Mouse (Mus musculus) adrenal gland, adult 8-10 months (tissue): ENCODE measurements around the gene Gosr2. TPM values are rescaled to one million over a fixed set of nuclear protein-coding genes. Genes with fewer than 3 reads are reported as not detected.
A peak's percentile ranks its signal among the peaks of the same experiment; 100 is the strongest.

ENCODE experiments used
- DNase-seq: peaks from one replicate; pipeline ENCODE4 v3.0.0; 2022
- total RNA-seq, 4 experiments: library from RNA; stranded (reverse); gene quantifications; 2 replicates each; pipeline ENCODE4 v1.2.4; 2022

Gosr2 gene
- 100 to 1,000 TPM in 2 of 4 experiments, 10 to 100 TPM in 2; 93.8 to 114 (median 103) TPM for total RNA-seq

DNA sequence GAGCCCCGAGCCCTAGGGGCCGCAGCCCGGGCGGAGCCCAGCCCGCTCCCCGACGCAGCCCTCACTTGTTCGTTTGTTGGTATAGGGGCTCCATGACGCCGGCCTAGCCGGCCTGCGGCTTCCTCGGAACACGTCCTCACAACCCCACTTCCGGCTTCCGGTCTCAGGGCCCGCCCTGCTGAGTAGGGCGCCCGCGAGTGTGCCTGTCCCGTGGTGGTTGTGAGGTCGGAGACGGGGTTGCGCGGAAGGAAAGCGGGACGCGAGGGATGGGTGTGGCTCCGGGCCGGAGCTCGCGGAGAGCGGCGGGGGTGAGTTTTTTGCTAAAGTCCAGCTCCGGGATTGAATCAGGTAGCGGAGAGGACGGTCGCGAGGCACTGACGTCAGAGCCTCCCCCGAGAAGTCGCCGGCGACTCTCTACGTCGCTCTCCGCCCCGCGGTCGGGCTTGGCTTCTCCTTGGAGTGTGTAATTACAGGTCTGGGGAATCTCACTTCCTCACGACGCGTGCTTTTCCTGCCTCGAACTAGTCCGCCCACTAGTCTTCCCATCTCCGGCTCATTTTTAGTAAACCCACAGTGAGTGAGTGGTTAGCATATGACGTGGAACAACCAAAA, at the start of gene Gosr2:
Gene Gosr2 (minus strand): TSS at position 334 of the 612 bp plus-strand sequence.
- peak; percentile 86 for DNase-seq

DNA sequence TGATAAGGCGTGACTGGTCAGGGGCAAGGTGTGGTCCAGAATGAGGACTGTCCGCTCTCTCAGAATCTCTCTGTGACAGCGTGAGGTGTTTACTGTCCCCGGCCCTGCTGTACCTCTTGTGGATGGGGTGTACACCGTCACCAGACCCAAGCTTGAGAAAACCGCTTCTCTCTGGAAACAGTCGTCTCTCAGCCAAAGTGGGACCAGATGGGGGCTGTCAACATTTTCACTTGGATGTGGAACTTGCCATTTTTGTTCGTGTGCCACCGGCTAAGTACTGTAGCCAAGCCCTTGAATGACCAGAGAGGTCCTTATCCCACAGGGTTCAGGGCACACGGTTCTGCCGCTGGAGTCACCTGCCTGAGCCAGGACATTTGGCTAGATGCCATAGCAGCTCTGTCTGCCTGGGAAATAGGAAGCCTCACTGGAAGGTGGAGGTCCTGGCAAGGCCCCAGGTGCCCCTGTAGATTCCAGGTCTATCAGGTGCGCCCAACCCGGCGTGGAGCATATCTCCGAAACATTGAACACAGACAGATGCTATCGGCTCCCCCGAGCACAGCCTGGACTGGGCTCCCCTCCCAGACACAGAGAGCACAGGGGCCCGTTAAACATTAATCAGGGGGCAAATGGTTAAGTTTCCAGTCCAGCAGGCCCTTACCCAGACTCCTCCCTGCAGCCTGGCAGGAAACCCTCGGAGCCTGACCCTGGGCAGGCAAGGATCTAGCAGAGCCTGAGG, 37.5 kb upstream of the Gosr2 start:
- no peak for DNase-seq

DNA sequence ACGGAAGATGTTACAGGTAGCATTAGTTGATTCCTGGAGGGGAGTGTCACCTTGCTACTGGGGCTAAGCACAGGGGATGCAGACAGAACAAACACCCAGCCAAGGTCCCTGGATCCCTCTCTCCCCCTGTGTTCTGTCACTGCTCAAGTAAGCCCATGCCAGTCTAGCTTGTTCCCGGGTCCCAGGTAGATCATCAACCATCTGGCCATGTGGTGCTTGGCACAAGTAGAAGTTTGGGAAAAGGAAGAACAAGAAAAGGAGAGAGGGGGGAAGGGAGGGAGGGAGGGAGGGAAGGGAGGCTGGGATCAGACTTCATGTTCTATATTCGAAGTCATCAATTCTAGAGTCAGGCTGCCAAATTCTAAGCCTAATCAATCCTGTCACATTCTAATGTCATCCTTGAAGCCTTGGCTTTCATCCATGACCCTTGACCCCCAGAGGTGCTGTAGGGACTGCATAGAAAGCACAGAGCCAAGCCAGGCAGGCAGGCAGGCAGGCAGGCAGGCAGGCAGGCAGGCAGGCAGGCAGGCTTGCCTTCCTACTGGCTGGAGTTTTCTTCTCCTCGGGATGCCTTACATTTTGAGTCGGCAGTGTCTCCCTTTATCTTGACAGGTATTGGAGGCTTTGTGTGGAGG, 36.8 kb upstream of the Gosr2 start:
- DNase-seq = no peak

DNA sequence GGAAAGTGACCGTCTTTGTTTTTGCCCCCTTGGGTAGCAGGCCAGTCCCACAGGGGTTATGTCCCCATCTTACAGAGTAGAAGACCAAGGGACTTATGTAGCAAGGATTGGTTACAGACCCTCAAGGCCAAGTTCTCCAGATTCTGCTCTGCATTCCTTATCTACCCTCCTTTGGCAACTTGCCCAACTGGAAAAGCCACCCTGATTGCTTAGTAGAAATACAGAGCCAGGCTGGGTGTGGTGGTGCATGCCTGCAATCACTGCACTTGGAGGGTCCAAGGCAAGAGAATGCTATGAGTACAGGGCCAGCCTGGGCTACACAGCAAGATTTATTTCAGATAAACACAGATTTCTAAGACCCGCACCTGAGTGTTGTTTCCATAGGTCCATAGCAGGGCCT, 36.3 kb upstream of the Gosr2 start:
- no peak for DNase-seq

DNA sequence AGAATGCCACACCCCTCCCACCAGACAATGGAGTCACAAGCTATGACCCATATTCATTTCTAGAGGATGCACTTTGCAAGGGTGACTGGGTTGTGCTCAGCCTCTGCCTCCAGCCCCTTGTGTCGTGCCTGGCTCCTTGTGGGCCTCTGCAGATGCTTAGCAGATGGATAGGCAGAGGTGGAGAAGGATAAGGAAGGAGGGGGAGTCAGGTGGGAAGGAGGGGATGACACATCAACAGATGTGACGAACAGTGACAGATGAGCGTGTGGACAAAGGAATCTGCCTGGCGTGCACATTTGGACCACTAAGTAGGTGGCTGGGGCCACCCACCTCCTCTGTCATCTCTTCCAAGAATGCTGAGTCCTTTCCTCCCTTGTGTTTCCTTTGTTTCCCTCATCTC, 35.4 kb upstream of the Gosr2 start:
- no peak for DNase-seq

DNA sequence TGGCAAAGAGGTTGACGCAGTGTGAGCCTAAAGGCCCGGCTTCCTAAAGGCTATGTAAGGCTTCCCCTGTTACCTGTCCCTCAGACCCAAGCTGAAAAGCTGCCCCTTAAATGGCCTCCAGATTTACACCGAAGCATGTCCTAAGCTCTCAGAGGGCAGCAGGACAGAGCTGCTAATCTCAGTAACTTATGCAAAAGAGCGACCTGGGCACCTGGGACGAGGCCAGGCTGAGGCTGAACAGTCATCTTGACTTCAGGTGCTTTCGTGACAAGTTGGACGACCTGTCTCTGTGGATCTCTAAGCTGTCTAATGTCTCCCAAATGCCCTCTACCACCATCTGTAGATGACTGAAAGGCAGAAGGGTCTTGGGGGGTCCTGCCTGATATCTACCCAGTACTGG, 34.6 kb upstream of the Gosr2 start:
- DNase-seq = no peak

DNA sequence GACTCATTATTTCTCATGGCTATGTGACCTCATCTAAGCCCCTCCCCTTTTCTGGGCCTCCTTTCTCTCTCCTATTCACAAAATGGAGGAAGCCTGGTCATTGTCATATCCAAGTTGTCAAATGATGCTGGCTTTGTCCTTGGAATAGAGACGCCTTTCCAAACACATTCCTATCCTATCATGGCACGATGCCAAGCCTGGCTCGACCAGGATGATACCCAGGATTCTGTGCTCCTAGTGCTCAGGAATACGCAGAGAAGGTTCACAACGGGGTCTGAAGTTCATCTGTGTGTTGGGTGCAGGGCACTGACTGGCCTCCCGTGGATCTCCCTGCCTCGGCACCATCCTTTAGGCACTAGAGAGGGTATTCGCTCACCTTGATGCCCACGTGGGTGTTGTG, 33.9 kb upstream of the Gosr2 start:
- DNase-seq = no peak

DNA sequence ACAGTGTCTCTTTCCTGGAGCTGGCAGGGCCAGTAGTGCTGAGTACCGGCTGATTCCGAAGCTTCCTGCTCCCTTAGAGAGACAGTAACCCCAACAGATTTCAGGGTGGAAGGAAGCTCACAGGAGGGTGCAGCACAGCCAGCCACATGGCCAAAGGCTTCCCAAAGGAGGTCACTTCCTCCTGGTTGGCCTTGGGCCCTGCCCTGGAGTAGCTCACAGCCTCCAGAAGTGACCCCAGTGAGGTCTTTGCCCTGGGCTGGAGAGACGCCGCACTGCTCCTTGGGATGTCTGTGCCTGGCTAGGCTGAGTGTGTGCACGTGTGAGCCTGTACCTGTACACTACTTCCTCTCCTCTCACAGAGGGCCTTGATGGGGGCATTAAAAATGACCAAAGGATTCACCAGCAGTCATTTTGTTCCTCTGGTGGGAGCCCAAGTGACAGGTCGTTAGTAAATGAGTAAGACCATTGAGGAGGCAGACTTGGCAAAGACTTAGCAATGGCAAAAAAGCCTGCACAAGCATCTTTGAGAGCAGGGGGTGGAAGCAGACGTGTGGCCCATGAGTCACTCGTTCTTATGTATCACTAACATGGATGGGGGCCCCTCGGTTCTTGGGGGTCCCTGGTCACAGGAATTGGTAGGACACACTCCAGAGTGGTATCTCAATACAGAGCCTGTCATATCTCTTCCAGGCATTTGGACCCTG, 31.7 kb upstream of the Gosr2 start:
- DNase-seq = no peak

DNA sequence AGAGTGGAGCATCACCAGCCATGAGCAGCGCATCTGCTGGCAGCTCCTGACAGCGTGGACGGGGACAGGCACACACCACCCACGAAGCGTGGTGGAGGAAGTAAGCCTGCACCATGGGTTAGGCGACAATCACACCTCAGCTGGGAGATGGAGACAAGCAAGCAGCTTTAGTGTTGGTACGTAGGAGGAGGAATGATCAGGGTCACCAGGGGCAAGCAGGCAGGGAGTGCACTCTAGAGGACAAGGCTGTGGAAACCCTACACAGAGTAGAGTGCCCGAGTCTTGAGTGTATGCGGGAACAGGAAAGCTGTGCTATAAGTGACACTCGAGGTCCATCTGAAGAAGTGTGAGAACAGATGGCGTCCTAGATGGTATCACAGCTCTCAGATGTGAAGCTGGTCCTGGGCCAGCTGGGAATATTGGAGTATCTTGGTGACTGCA, 26.7 kb upstream of the Gosr2 start:
- no peak for DNase-seq

DNA sequence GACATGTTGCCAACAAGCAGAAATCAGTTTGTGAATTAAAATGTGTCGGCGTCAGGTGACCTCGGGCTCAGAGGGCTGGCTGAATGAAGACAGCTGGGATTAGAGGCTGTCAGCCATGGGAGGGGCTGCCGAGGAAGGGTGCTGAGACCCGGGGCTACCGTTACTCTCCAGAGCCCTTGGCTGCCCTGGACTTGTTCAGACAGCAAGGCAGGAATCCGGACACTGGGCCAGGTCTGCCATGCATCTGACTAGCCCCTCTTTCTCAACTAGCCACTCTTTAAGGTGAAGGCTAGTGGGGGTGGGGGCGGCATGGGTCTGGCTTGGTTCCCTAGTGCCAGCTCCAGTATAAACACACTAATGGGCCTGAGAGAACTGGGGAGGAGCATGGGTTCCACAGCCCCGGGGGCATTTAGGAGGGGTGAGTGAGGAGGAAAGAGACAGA, 24.4 kb upstream of the Gosr2 start:
- DNase-seq = no peak

DNA sequence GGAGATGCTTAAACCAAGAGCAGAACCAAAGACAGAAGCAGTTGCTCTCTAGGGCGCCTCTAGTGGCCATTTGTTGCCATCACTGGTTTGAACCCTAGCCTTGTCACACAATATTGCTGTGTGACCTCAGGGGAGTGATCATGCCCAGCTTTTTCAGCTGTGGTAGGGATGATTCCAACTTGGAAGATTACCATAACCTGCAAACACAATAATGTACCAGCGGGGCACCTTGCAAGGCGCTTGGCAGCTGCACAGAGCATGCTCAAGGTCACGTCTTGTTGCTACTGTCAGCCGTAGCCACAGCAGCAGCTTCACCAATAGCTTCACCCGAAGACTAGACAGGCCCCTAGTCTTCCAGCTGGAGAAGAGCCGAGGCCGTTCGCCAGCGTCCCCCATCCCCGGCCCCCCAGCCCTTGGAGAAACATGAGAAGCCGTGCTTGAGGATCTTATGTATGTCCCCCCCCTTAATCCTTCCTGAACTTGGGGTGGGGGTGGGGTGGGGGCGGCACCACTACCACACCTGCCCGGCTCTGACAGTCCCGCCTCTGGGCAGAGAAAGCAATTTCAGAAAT, 23.9 kb upstream of the Gosr2 start:
- no peak for DNase-seq

DNA sequence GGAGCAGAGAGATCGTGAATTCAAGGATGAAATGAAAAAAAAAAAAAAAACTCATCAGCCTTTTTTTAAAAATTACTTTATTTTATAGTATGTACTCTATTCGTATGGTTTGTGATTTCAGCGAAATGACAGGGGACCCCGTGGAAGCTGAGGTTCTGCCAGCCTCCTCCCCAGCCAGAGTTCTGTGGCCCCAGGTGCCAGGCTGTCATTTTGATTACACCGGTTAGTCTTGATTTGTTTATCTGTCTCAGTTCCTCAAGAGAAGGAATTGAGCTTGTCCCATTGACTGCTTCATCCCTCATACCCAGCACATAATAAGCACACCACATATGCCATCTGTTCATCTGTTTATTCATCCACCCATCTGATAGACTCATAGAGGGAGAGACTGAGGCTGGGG, 21.7 kb upstream of the Gosr2 start:
- DNase-seq = no peak

DNA sequence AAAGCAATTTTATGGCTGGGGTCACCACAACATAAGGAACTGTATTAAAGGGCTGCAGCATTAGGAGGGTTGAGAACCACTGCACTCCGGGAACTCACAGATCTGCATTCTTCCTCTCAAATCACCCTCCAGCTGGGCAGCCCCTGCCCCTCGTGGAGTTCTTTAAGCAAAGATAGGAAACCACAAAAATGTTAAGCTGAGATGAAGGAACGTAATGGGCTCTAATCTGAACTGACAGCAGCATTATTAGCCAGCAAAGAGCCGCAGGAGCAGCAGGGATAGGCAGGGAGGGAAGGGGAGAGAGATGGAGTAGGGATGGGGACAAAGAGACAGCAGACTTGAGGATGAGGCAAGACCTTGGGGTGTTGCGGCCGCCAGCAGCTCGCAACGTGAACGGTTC, 19.3 kb upstream of the Gosr2 start:
- DNase-seq = no peak

DNA sequence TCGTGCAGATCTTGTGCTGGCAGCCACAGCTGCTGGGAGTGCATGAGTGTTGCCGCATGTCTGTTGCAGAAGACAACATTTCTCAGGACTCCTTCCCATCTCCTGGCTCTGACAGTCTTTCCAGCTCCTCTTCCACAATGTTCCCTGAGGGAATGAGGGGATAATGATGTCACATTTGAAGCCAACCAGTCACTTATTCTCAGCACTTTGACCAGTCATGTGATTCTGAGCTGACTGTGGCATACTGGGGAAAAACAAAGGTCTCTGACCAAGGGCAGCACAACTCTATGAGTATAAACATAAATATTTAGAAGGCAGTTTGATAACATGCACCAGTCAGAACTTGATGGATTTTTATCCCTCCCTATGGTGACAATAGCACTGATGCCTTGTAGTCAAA, 16.4 kb upstream of the Gosr2 start:
- no peak for DNase-seq

DNA sequence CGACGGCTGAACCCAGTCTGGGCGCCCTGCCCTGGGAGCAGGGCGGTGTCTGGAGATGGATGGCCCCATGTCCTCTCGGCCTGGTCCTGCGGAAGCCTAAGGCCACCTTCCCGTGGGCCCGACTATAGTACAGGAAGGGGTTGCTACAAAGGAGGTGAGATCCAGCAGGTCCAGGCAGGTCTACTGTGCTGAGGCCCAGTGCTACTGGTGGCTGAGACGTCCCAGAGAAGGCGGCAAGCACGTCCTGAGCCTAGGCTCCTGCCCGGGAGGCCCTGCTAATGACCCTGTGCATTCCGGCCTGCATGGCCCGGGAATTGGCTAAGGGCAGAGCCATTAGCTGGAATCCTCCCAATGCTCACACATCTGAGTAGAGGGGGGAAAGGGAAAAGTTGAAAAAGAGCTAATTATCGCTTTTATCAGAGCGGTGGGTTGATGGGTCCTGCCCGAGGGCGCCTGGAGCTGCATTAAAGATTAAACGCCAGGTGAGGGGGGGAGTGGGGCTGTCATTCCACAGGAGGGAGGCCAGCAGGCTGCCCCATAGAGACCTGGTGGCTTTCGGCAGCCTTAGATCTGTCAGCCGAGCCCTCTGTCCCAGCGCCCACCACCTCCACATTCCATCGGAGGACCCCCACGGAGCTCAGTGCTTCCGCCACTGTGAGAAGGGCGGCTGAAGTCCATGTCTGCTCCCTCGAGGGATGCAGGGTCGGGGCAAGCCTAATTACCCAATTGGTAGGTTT, 14.3 kb upstream of the Gosr2 start:
- no peak for DNase-seq

DNA sequence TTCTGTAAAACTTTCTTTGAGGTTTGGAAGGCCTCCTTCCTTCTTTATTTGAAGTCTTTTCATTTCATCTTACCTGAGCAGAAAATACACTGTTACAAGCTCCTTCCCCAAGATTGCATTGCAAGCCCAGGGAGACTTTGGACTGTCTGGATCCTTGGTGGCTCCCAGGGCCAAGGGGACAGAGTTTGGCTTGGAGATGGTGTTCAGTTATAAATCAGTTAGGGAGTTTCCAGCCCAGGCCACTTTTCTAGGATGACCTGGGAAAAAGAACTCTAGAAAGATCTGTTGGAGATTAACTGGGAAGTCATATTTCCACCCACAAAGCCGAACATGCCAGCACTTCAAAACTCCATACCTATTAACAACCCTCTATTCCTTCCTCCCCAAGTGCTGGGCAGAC, 12.3 kb upstream of the Gosr2 start:
- DNase-seq = no peak

DNA sequence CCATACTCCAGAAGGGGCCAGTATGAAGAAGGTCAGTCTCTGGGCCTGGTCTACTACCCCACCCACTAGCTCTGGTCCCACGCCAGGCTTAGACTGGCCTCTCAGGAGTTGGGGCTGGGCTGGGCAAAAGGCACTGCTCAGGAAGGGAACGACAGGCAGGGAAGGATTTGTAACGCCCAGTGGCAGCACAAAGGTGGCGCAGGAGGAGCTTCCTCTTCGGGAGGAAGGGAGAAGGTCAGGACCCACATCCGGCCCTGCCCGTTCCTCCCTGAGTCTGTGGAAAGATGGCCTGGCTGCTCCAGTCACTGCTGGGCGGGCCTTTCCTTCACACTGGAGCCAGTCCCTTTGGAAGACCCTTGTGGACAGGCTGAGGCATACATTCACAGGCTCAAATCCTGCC, 9.3 kb upstream of the Gosr2 start:
- DNase-seq = peak; percentile 58

DNA sequence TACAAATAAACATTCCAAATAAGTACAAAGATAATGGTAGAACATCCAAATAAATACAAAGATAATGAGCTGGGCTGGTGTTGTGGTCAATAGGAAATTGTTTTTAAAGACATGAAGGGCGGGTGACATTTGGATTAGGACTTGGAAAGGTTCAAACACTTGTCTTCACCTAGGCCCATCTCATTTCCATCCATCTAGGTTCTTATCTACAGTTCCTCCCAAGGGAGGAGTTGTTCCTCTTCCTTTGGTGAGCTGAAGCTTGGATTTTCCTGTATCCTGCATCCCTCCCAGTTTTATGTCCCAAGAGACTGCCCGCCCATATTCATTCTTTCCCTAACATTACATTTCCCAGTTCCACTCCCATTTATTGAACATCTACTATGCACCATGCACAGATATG, 528 bp upstream of the Gosr2 start:
- no peak for DNase-seq

DNA sequence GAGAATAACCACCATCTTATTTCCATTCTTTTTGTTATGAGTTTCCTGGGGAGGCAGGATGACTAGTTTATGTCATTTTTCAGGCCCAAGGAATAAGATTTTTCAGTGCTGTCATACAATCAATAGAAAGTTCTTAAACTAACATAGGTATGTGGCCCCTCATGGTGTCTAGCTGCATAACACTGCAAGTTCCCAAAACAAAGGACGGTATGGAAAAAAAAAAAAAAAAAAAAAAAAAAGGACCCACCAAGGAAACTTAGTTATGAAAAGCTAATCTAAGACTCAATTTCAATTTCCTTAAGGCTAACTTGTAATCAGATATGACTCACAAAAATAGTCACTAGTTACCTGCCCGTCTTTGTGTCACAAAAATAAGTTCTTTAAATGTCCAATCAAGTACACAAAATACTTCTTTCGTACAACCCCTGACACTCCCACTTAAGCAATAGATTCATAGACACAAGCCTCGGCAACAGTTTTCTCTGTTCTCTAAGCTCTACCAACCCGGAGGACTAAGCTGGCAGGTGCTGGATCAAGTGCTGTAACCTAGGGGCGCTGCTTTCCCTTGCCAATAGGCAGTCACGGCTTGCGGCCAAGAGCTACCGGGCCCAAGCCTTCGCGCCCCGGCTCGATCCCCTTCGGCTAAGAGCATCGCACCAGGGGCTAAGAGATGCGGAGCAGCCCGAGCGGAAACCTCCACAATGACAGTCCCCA, 690 bp downstream of the Gosr2 start:
- DNase-seq = no peak

DNA sequence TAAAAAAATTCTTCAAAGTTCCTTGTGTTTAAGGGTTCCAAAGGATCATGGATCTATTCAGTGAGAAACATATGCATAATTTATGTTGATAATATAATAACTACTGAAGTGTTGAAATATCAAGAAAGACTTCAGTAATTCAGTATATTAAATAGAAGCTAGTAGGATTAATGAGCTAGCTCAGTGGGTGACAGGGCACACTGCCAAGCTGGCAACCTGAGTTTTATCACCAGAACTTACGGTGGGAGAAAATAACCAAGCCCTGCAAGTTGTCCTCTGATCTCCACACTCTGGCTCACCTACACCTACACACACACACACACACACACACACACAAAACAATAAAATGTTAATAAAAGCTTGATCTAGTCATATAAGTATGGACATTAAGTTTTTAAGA, 4.5 kb downstream of the Gosr2 start:
- no peak for DNase-seq

DNA sequence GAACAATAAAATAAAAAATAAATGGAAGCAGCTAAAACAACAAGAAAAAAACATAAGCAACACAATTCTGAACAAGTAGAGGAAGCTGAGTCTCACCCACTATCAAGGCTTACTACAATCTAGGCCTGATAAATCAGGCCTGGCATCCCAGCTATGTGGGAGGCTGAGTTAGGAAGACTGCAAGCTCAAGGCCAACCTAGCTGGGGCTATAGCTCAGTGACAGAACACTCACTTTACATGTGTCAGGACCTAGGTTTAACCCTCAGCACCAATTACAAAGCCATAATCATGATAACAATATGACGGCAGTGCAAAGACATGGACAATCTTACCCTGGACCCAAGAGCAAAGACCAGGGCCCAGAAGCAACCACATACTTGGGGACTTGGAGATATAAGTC, 6.7 kb downstream of the Gosr2 start:
- DNase-seq = no peak

DNA sequence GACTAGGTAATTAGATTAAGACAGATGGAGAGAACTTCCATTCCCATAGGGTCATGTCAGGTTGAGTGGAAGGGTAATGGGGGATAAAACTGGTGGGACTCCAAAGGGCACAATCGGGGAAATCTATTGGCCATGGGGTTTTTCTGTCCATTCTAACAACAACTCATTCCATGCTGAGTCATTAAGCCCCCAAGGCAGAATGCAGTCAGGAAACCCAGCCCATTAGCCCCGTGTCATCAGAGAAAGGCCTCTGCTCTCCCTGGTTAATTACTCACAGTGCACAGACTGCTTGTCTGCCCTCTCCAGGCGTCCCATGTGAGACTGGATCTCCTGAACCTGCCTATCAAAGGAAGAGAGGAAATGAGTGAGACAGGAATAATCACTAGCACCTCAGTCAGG, 8.7 kb downstream of the Gosr2 start:
- no peak for DNase-seq
